Mouse (Mus musculus) right cerebral cortex, postnatal 4 days (tissue): ENCODE measurements around the gene Zfp273.
"Not testable (repeated sequence)": the region's sequence is repeated elsewhere in the genome, so short reads cannot be mapped to it uniquely, and the experiment has no call there.

Source experiments
- DNase-seq: peaks from one replicate; pipeline ENCODE4 v3.0.0-alpha.2; 2022

The Zfp273 gene

GRCm38 (mm10) chr13:67876049-67876698 lies 62.6 kb downstream of the Zfp273 start:
- not testable (repeated sequence) for DNase-seq
